Mouse (Mus musculus) olfactory bulb, adult 2 months (tissue): ENCODE measurements around the gene Jup. TPM values are rescaled to one million over a fixed set of nuclear protein-coding genes. Genes with fewer than 3 reads are reported as not detected.
"Not testable (repeated sequence)": the region's sequence is repeated elsewhere in the genome, so short reads cannot be mapped to it uniquely, and the experiment has no call there.

Source experiments
- H3K27ac ChIP-seq: fragments of 200-500 bp; 2 replicates; pipeline ENCODE4 v1.5.1; 2012; ENCODE audit warnings: low read depth, low read length; ENCODE audit not compliant: insufficient read depth
- H3K4me1 ChIP-seq: fragments of 200-500 bp; 2 replicates; pipeline ENCODE4 v1.6.1; 2012; ENCODE audit warnings: low read length; ENCODE audit not compliant: control insufficient read depth, insufficient read depth
- H3K4me3 ChIP-seq: fragments of 200-500 bp; 2 replicates; pipeline ENCODE4 v1.5.1; 2012; ENCODE audit warnings: mild to moderate bottlenecking, low read depth, low read length, moderate library complexity; ENCODE audit not compliant: insufficient read depth
- CTCF ChIP-seq: fragments of 200-500 bp; IDR thresholded peaks from 2 replicates; pipeline ENCODE4 v1.5.1; 2012; ENCODE audit warnings: low read depth, mild to moderate bottlenecking, low read length, moderate library complexity; ENCODE audit not compliant: insufficient read depth
- POLR2A ChIP-seq: fragments of 200-500 bp; IDR thresholded peaks from 2 replicates; pipeline ENCODE4 v1.6.1; 2012; ENCODE audit warnings: mild to moderate bottlenecking, low read depth, low read length, moderate library complexity; ENCODE audit not compliant: insufficient read depth
- WGBS: fragments of 180-500 bp; shearing (Covaris S2); methylation state at CpG from one replicate; pipeline ENCODE4 v1.1.7; 2018; 5-methylcytosine and 5-hydroxymethylcytosine counted together
- polyA plus RNA-seq: library from polyadenylated mRNA; stranded (reverse); fragments of >200 nt; gene quantifications from 2 replicates; pipeline ENCODE4 v1.2.4, GENCODE M21; 2012; ENCODE audit warnings: low replicate concordance; ENCODE audit not compliant: missing spikeins, insufficient read depth, insufficient read length

Jup gene
- polyA plus RNA-seq, 1 experiment, result not detected

- Histone ChIP-seq H3K4me1 (peaks cover 10% of the 10 kb centered on the region), H3K27ac (no peak overlapping the region), H3K4me3 (no peak overlapping the region)
- 80% methylated on average over 4 of the region's 4 CpGs for WGBS
- TF ChIP-seq POLR2A (no peak), CTCF (no peak)
These were observed 21.6 kb downstream of the Jup start for GRCm38 (mm10) chr11:100376005-100376404.

DNA sequence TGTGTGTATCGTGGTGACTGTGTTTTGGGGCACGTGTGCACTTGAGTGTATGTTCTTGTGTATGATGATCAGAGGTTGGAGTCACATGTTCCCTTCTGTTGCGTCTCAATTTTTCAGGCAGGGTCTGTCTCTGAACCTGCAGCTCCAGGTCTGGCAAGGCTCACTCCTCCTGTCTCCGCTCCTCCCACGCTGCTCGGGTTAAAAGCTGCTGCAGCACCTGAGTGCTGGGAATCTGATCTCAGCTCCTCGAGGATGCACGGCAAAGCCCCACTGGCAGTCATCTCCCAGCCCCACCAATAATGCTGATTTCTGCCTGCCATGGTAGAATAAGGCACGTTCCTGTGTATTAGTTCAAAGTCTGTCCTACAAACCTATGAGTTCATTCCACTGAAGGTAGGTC is 22.4 kb downstream of the Jup start:
- no peak overlapping the region for H3K4me3 ChIP-seq
- H3K4me1 ChIP-seq, result peaks cover 10% of the 10 kb centered on the region
- TF ChIP-seq POLR2A (no peak), CTCF (no peak)
- WGBS, result 88% methylated on average over 9 of the region's 9 CpGs
- H3K27ac ChIP-seq, result no peak overlapping the region

DNA sequence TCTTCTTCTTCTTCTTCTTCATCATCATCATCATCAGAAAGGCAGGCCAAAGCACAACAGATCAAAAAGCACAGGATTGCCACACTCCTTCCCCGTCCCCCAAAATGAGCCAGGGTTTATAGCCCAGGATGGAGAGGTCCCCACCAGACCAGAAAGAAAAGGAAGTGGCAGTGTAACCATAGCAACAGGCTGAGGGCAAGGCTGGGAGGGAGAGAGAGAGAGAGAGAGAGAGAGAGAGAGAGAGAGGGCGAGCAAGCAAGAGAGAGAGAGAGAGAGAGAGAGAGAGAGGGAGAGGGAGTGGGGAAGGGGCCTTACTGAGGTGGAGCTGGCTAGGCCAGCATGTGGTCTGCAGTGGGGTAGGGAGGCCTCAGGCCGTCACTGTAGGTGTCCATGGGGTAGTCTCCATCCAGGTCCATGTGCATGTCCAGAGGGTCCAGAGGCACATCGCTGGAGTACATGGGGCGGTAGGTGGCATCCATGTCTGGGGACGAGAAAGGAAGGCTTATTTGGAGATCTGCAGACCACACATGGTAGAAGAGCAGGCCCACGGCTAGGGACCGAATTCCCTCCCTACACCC is 25.5 kb downstream of the Jup start:
- Histone ChIP-seq H3K4me3 (no peak overlapping the region), H3K27ac (no peak overlapping the region), H3K4me1 (peaks cover 10% of the 10 kb centered on the region)
- WGBS, result 61% methylated on average over 8 of the region's 8 CpGs
- no peak for TF ChIP-seq POLR2A

GRCm38 (mm10) chr11:100369822-100370221 is 27.7 kb downstream of the Jup start:
- peaks cover 14% of the 10 kb centered on the region for H3K4me1 ChIP-seq
- WGBS, result 78% methylated on average over 8 of the region's 8 CpGs
- H3K4me3 ChIP-seq, result no peak overlapping the region
- H3K27ac ChIP-seq, result no peak overlapping the region
- no peak for TF ChIP-seq CTCF
- no peak for TF ChIP-seq POLR2A

DNA sequence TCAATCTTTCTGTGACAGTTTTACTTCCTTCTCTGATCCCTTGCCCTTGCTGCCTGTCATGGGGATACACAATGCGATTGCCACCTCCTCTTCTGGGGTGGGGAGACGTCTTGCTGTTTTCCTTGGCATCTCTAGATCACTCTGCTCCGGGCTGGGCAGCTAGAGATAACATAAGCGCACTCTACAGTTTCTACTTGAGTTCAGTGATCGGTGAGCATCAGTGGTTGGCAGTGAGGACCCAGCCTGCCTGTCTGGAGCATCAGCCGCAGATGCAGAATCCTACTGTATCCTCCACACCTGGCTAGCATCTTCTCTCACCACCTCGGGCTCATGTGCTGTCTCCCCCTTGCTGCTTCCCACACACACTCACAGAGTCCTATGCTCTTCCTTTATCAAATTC is 28.4 kb downstream of the Jup start:
- H3K4me3 ChIP-seq, result no peak overlapping the region
- no peak overlapping the region for H3K27ac ChIP-seq
- 75% methylated on average over 7 of the region's 7 CpGs for WGBS
- H3K4me1 ChIP-seq, result peaks cover 14% of the 10 kb centered on the region
- TF ChIP-seq POLR2A (no peak), CTCF (no peak)

DNA sequence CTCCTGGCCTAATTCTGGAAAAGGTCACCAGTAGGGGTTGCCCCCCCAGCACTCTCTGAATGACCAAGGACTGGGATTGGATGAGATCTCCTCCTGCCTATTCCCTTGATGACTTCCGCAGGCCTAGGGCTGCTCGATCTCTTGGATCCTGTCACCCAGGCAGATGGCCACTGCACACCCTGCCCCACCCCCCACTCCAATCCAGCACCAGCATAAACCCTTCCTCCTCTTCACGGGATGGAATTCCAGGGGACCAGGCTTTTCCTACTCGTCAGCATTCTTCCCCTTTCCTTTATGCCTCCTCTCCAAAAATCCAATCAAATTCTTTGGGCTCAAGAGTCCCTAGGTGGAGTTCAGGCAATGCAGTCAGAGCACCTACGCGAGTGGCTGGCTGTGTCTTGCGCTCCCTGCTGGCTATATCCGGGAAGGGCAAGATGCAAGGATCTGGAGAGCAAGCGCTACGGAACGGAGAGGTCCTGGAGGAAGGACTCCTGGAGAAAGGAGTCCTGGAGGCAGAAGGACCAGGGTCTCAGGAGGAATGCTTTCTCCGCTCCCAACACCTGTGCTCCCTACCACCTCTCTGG is 34.5 kb downstream of the Jup start:
- TF ChIP-seq POLR2A (no peak), CTCF (no peak)
- no peak overlapping the region for H3K4me3 ChIP-seq
- no peak overlapping the region for H3K27ac ChIP-seq
- H3K4me1 ChIP-seq, result peaks cover 12% of the 10 kb centered on the region
- 18% methylated on average over 12 of the region's 12 CpGs for WGBS

DNA sequence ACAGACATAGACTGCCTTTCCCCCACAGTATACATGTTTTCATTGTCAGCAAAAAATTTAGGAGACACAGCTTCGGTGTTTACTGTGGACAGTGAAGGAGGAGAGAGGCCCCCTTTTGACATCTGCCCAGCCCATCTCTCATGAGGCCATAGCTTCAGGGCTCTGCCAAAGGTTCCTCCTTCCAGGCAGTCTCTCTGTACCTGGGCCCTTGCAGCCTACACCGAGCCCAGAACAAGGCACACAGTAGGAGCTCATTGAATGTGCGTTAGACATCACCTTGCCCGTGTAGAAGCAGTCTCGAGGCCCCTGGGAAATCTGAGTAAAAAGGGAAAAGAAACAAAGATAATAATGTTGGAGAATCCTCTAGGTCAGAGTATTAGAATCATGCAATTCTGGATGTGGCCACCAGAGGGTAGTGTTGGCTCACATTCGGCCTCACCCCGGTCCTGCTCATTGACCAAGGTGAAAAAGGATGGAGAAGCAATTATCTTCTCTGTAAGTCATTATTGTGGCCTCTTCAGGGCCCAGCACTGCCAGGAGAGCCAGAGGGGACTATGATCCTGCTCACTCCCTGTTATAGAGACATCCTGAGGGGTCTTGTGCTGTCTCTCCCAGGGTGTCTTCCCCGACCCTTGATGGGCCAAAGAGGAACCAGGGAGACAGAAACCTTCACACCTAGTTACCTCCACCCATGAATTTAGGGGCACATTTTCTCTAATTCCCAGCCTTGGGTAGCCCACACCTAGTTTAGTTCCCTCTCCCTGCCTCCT is 35.2 kb downstream of the Jup start:
- peaks cover 12% of the 10 kb centered on the region for H3K4me1 ChIP-seq
- TF ChIP-seq CTCF (peak; percentile 38; the same call in 1 of the 2 replicates), POLR2A (no peak)
- WGBS, result 15% methylated on average over 8 of the region's 8 CpGs
- no peak overlapping the region for H3K4me3 ChIP-seq
- no peak overlapping the region for H3K27ac ChIP-seq

- no CpG with 5 or more reads among the region's 13 CpGs for WGBS
- peaks cover 15% of the 10 kb centered on the region for H3K4me1 ChIP-seq
- H3K27ac ChIP-seq, H3K4me3 ChIP-seq: not testable (repeated sequence)
These were observed 36.5 kb downstream of the Jup start for GRCm38 (mm10) chr11:100361059-100361458.

DNA sequence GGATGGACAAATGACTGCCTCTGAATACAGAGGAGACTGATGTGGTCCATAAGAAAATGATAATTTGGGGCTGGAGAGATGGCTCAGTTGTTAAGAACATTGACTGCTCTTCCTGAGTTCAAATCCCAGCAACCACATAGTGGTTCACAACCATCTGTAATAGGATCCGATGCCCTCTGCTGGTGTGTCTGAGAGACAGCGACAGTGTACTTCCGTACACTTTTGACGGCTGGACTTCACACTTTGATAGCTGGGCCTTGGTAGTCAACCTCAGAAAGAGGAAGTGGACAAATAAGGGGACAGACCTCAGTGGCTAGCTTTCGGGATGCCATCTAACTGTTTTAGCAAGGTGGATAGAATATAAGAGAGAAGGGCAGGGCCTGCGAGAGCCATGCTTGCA is 37.4 kb downstream of the Jup start:
- WGBS, result 88% methylated on average over 6 of the region's 6 CpGs
- no peak overlapping the region for H3K27ac ChIP-seq
- TF ChIP-seq POLR2A (no peak), CTCF (no peak)
- H3K4me3 ChIP-seq, result no peak overlapping the region
- H3K4me1 ChIP-seq, result peaks cover 12% of the 10 kb centered on the region
